Mouse (Mus musculus) embryonic stem cell, embryonic (primary cell): ENCODE measurements at regions not wholly inside any gene's neighbourhood (a gene's known extent, or its start where the extent isn't known, plus 50 kb on each side); places are given as distances from the start of the nearest gene placed in this dataset.

Experiments
- CTCF ChIA-PET, 4 experiments: fragments of 300-600 bp in 2 of 4; fragments of 350-600 bp in 2 of 4; sonication (Branson Sonifier 250); formaldehyde crosslinking; loops; one replicate each; lab custom pipeline; 2022; ENCODE audit warnings: inconsistent platforms in 2 of 4; lab: Charles Lee
- POLR2A ChIA-PET, 4 experiments: fragments of 300-600 bp in 2 of 4; fragments of 350-600 bp in 2 of 4; sonication (Branson Sonifier 250); formaldehyde crosslinking; loops; one replicate each; lab custom pipeline; 2022; ENCODE audit warnings: antibody characterized with exemption in 4 of 4, inconsistent platforms in 1 of 4; lab: Charles Lee

- ChIA-PET POLR2A (interaction anchor here in 1 of 4 experiments (0.6 kb wide), 1 partner anchor 68 kb away, joined by 6 read pairs; no protein-coding TSS in a partner anchor), CTCF (no interaction called here)
These were observed 253.4 kb upstream of the Amot start for GRCm38 (mm10) chrX:145758406-145758805.

- ChIA-PET POLR2A (no interaction called here), CTCF (no interaction called here)
These were observed 248.4 kb upstream of the Amot start for GRCm38 (mm10) chrX:145753427-145753826.
